Mouse (Mus musculus) monocyte, adult 59 days (primary cell): ENCODE measurements around the gene Olfr33. TPM values are rescaled to one million over a fixed set of nuclear protein-coding genes. Genes with fewer than 3 reads are reported as not detected.

Experiments
- total RNA-seq, 2 experiments: library from RNA; stranded (reverse); gene quantifications; one replicate each; pipeline ENCODE4 v1.2.4; 2023

Gene Olfr33
- not detected for total RNA-seq

GRCm38 (mm10) chr7:102718970-102719369 lies at the start of gene Olfr33:
Gene Olfr33, minus strand, starts transcription at chr7:102719070.

GRCm38 (mm10) chr7:102759266-102759665 lies 40.4 kb upstream of the Olfr33 start, which contains the start of the genes Olfr560 and Olfr78:
Gene Olfr560, minus strand, starts transcription at chr7:102759366.
Gene Olfr78, minus strand, starts transcription at chr7:102759471.

GRCm38 (mm10) chr7:102727391-102727790 lies 8.5 kb upstream of the Olfr33 start, which contains the start of gene Olfr559:
Gene Olfr559, minus strand, starts transcription at chr7:102727491.

GRCm38 (mm10) chr7:102701915-102702314 lies 17.0 kb downstream of the Olfr33 start, which contains the start of gene Olfr558:
Gene Olfr558, plus strand, starts transcription at chr7:102702215.

GRCm38 (mm10) chr7:102695358-102696125 lies 23.3 kb downstream of the Olfr33 start, which contains the start of gene Olfr557:
Gene Olfr557, plus strand, starts transcription at chr7:102695910.

GRCm38 (mm10) chr7:102686944-102687501 lies 31.8 kb downstream of the Olfr33 start, which contains the start of gene Trim68:
Gene Trim68, minus strand, starts transcription at chr7:102687327.

GRCm38 (mm10) chr7:102664599-102664998 lies 54.3 kb downstream of the Olfr33 start, which contains the start of gene Olfr556:
Gene Olfr556, plus strand, starts transcription at chr7:102664899.

Other genes starting within 250 kb of the Olfr33 start
- gene Olfr543, start 237.4 kb downstream of the Olfr33 start, total RNA-seq: not detected
- not detected for gene Olfr544, start 230.8 kb downstream of the Olfr33 start, total RNA-seq
- gene Olfr545, start 219.5 kb downstream of the Olfr33 start, total RNA-seq: not detected
- gene Olfr547, start 184.3 kb downstream of the Olfr33 start, total RNA-seq: not detected
- not detected for gene Olfr548-ps1, start 178.2 kb downstream of the Olfr33 start, total RNA-seq
- gene Olfr549, start 169.2 kb downstream of the Olfr33 start, total RNA-seq: not detected
- gene Trim21, start 153.6 kb downstream of the Olfr33 start, total RNA-seq: 10 to 100 TPM; 19.9 to 20.8 TPM
- gene Olfr550, start 147.6 kb downstream of the Olfr33 start, total RNA-seq: not detected
- gene Olfr551, start 127.2 kb downstream of the Olfr33 start, total RNA-seq: not detected
- not detected for gene Olfr552, start 121.3 kb downstream of the Olfr33 start, total RNA-seq
- not detected for gene Olfr553, start 100.9 kb downstream of the Olfr33 start, total RNA-seq
- gene Olfr554, start 80.6 kb downstream of the Olfr33 start, total RNA-seq: not detected
- not detected for gene Olfr555, start 60.2 kb downstream of the Olfr33 start, total RNA-seq
- gene Olfr556, start 54.2 kb downstream of the Olfr33 start, total RNA-seq: not detected
- gene Trim68, start 31.7 kb downstream of the Olfr33 start, total RNA-seq: 1 to 10 TPM; 3.9 to 5.2 TPM
- not detected for gene Olfr557, start 23.2 kb downstream of the Olfr33 start, total RNA-seq
- gene Olfr558, start 16.9 kb downstream of the Olfr33 start, total RNA-seq: not detected
- not detected for gene Olfr559, start 8.4 kb upstream of the Olfr33 start, total RNA-seq
- gene Olfr560, start 40.3 kb upstream of the Olfr33 start, total RNA-seq: not detected
- gene Olfr78, start 40.4 kb upstream of the Olfr33 start, total RNA-seq: not detected
- not detected for gene Olfr561, start 52.2 kb upstream of the Olfr33 start, total RNA-seq
- gene Olfr564, start 84.4 kb upstream of the Olfr33 start, total RNA-seq: not detected
- gene Olfr566, start 139.7 kb upstream of the Olfr33 start, total RNA-seq: not detected
- not detected for gene Olfr568, start 158.1 kb upstream of the Olfr33 start, total RNA-seq
- gene Olfr569, start 171.8 kb upstream of the Olfr33 start, total RNA-seq: not detected
- gene Olfr570, start 175.5 kb upstream of the Olfr33 start, total RNA-seq: not detected
- not detected for gene Olfr571, start 198.5 kb upstream of the Olfr33 start, total RNA-seq
- not detected for gene Olfr572, start 205.3 kb upstream of the Olfr33 start, total RNA-seq
- gene Olfr573-ps1, start 223.5 kb upstream of the Olfr33 start, total RNA-seq: not detected
- not detected for gene Olfr574, start 229.4 kb upstream of the Olfr33 start, total RNA-seq
- not detected for gene Olfr575, start 239.7 kb upstream of the Olfr33 start, total RNA-seq
- gene Olfr576, start 243.6 kb upstream of the Olfr33 start, total RNA-seq: not detected